Mouse (Mus musculus) fat pad, adult 2 months (tissue): ENCODE data around the gene Ypel2.

ENCODE experiments used
- DNase-seq: peaks from one replicate; pipeline ENCODE4 v3.0.0-alpha.2; 2011; ENCODE audit warnings: low read depth, low spot score; ENCODE audit errors: extremely low read depth

Gene Ypel2

GRCm38 (mm10) chr11:86995625-86996221 is 2.2 kb upstream of the Ypel2 start:
- DNase-seq, result no peak

DNA sequence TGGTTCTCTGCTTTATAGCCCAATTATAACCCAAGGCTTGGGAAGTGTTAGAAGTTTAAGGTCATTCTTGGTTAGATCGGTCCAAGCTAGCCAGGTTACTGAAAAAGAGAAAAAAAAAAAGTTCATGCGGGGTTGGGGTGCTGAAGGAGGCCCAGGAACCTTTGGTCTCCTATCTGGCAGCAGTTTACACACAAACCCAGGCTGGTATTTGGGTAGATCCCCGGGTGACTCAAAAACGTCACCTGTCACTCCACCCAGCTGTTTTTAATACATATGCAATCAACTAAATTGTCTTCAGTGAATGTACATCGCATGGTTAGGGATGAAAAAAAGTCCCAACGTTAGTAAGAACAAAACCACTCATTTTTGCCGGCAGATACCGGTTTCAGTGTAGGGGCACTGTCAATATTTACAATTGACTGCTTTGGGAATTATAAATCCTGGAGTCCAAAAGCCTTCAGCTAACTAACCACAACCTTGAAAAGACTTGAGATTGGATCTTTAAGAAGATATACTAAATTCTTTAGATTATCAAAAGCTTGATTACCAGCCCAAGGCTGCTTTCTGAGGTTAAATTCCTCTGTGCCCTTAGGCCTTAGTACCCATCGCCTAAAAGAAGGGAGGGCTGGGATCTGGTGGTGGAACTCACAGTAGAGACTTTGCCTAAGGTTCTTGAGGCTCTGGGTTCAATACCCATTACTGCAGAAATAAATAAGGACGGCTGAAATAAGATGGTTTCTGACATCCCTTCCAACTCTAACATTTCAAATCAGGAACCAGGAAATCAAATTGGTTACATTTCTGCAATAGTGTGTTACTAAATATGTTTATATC is 1.5 kb upstream of the Ypel2 start:
- DNase-seq, result no peak

DNA sequence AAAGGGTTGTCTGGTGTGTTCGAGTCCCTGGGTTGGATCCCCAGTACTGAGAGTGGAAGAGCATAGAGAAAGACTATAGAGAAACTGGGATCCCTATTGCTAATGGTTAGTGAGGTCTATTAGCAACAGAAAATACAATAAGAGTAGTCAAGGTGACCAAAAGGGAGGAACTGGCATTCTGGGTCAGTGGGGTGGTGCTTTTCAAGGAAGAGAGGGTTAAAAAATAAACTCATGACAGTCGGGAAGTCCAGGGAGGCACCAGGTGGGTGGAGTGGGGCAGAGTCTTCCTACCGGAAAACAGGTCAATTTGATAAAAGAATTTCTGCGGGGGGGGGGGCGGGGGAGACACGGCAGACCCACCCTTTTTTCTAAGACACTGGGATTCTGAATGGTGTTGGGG is 823 bp upstream of the Ypel2 start:
- no peak for DNase-seq

- no peak for DNase-seq
Observed at GRCm38 (mm10) chr11:86992461-86992988, 982 bp downstream of the Ypel2 start.

GRCm38 (mm10) chr11:86991241-86991640 is 2.3 kb downstream of the Ypel2 start:
- DNase-seq, result no peak

DNA sequence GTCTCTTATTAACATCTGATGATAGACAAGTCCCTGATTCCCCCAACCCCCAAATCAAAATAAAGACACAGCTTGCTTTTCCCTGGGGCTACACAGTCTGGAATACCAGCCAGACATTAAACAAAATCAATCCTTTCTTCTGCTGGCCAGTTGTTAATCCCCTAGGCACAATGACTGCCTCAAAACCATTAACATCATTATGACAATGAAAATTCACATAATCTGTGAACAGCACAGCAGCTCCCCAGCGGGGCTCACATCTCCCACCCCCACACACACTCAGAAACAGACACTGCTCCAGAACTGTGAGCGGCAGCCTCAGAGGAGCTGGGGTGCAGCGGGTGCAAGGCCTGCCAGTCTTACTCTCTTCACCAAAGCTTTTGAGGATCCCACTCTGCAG is 3.2 kb downstream of the Ypel2 start:
- no peak for DNase-seq

DNA sequence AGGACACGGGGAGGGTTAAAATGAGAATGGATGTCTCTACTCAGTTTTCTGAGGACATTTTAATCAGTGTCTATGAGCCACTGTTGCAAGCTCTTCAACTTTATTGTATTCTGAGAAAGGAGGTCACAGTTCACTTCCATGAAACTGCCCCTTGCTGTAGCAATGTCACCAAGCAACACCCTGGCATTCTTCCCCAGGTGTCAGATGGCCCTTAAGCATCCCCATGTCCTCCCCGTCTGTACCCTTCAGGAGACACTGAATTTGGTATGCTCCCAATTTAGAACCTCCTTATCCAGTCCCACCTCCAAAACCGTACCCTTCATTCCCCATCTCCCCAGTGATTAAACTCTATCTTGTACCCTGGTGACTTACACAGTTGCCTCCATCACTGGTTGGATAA is 8.5 kb downstream of the Ypel2 start:
- no peak for DNase-seq

- DNase-seq, result no peak
Observed at GRCm38 (mm10) chr11:86983056-86983455, 10.5 kb downstream of the Ypel2 start.

- DNase-seq, result no peak
Observed at GRCm38 (mm10) chr11:86981229-86981791, 12.2 kb downstream of the Ypel2 start.

GRCm38 (mm10) chr11:86980526-86980925 is 13.0 kb downstream of the Ypel2 start:
- no peak for DNase-seq

DNA sequence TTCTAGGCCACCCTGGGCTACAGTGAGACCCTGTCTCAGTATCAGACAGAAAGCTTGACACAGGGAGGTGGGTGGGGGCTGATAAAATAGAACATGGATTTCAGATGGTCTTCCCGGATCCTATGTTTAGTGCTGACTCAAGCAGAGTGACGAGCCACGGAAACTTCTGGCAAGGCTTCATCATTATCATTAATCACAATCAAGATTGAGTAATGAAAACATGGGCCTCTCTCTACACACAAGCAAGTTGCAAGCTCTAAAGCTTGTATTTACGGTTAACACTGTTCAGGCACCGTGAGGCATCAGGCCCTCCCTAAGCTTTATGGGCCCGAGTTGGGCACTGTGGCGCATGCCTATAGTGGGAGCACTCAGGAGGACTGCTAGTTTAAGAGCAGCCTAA is 13.7 kb downstream of the Ypel2 start:
- DNase-seq, result no peak

DNA sequence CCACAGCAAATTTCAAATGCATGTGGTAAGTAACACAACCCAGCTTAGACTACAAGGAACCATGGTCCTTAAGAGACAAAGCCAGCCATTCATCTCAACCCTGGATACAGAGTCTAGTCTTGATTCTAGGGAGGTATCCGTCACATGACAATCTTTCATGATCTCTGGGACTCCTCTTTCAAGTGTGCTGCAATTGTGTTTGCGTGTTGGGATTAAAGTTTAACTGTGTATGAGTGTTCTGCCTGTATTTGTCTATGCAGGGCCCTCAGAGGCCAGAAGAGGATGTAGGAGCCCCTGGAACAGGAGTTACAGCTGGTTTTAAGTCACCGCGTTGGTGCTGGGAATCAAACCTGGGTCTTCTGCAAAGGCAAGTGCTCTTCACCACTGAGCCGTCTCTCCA is 16.3 kb downstream of the Ypel2 start:
- DNase-seq, result no peak

- DNase-seq, result no peak
Observed at GRCm38 (mm10) chr11:86974401-86974800, 19.1 kb downstream of the Ypel2 start.

DNA sequence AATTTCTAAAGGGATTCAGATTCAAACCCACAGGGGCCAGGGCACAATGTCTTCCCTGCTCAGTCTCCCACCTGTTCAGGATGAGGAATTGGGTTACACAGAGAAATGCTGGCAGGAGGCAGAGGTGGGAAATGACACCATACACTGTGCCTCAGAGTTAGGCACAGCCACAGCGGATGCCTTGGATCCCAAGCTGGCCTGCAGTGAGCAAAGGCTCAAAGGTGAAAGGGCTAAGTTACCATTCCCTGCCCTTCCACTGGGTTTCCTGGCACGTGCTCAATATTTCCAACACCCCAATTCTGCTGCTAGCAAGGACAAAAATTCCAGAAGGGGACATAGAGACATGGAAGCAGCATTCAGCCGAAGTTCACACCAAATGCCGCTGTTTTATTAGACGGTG is 20.3 kb downstream of the Ypel2 start:
- no peak for DNase-seq

DNA sequence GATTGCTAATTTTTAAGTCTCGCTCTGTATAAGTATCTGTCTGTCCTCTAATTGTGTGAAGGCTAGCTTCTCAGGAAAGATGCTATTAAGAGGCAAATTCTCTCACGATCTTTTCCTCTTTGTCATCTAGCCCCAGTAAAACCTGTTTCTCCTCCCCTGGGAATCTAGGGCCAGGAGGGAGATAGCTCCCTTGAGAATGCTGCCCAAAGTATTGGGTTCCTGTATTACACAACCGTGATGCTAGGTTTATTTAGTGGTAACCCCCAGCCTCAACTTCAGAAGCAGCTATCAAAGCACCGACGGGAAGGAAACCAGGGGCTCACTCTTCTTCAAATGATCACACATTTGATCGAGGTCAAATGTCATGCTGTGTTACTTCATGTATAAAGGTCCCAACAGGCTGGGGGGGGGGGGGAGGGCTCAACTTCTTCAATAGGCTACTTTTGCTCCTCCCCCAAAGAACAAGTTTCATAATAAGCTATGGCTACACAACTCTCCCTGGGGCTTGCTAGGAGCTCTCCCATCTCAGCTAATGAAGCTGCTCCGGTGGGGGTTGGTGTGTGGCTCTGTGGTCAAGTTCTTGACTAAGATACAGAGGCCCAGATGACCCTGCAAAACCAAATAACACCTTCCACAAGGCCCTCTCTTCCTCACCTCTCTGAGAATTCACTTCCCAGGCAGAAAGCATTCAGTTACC is 22.3 kb downstream of the Ypel2 start:
- no peak for DNase-seq

GRCm38 (mm10) chr11:86969041-86969821 is 24.3 kb downstream of the Ypel2 start:
- DNase-seq, result no peak

DNA sequence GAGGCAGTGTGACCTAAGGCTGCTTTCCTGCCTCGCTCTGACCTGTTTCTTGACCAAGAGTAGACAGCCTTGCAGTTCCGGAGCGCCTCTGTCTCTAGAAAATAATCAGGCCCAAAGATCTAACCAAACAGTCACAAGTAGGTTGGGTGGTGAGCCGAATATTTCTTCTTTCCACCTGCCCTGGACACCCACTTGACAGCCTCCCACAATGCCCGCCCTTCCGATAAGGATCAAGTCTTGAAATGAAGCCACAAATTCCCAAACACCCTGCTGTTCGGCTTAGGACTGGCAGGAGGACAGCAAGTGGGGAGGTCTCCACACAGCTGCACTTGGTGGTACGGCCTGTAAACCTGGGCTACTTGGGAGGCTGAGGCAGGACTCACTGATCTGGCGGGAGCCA is 26.0 kb downstream of the Ypel2 start:
- no peak for DNase-seq

- no peak for DNase-seq
Observed at GRCm38 (mm10) chr11:86966696-86967095, 26.8 kb downstream of the Ypel2 start.

DNA sequence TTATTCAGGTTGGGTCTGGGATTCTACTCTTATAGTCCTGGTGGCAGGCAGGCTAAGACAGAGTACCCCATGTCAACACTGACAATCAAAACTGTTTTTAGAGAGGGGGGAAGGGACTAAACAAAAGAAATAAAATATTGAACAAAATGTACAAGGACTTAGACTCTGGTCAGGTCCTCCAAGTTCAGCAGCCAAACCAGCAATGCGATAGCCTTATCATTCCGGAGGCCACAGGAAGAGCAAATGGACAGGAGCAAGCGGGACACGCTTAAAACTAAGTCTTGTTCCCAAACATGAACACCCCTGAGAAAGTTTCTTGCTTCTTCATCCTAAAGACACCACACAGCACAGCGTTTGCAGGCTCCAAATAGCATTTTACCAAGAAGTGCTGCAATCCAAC is 28.4 kb downstream of the Ypel2 start:
- no peak for DNase-seq

DNA sequence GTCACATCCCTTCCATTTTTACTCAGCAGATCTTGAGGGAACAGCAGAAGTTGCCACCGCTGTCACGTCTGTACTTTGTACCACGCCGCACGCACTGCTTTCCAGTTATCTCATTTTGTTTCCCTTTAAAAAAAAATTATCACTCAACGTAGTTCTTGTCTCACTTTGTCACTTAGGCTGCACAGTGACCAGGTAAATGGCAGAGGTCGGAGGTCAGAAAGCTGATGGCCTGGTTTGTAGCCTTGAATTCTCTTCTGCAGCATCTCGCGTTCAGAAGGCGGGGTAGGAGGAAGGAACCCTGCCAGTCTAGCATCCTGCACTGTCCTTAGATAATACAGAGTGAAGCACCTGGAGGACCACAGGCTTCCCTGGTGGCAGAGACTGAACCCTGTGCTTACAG is 29.8 kb downstream of the Ypel2 start:
- DNase-seq, result no peak

GRCm38 (mm10) chr11:86963027-86963426 is 30.5 kb downstream of the Ypel2 start:
- no peak for DNase-seq
